Mouse (Mus musculus) heart, adult 2 months (tissue): ENCODE results near the gene Kdm2b. TPM values are rescaled to one million over a fixed set of nuclear protein-coding genes. Genes with fewer than 3 reads are reported as not detected.

Source experiments
- DNase-seq, 2 experiments: peaks; one replicate each; pipeline ENCODE4 v3.0.0; 2021
- H3K27ac ChIP-seq: fragments of 200-600 bp; 2 replicates; pipeline ENCODE4 v1.8.1; 2022
- H3K27me3 ChIP-seq: fragments of 200-500 bp; 2 replicates; pipeline ENCODE4 v1.6.1; 2012; ENCODE audit warnings: mild to moderate bottlenecking, low read length, inconsistent platforms, mixed read lengths; ENCODE audit not compliant: control insufficient read depth, insufficient read depth
- H3K36me3 ChIP-seq: fragments of 200-500 bp; 2 replicates; pipeline ENCODE4 v1.6.1; 2012; ENCODE audit warnings: low read length, inconsistent platforms; ENCODE audit not compliant: control insufficient read depth, insufficient read depth
- H3K4me1 ChIP-seq: fragments of 200-500 bp; 2 replicates; pipeline ENCODE4 v1.6.1; 2011; ENCODE audit warnings: low read length; ENCODE audit not compliant: control insufficient read depth, insufficient read depth
- H3K4me3 ChIP-seq: fragments of 200-600 bp; 2 replicates; pipeline ENCODE4 v1.8.1; 2022
- H3K79me2 ChIP-seq: fragments of 200-500 bp; replicated peaks from 2 replicates; pipeline ENCODE4 v1.6.1; 2012; ENCODE audit warnings: mild to moderate bottlenecking, inconsistent platforms, low read length, moderate library complexity, mixed read lengths; ENCODE audit not compliant: control insufficient read depth, insufficient read depth
- H3K9ac ChIP-seq: fragments of 200-500 bp; 2 replicates; pipeline ENCODE4 v1.6.1; 2012; ENCODE audit warnings: low read depth, mild to moderate bottlenecking, control low read depth, inconsistent platforms, low read length, mixed read lengths
- CTCF ChIP-seq: fragments of 200-600 bp; IDR thresholded peaks from 2 replicates; pipeline ENCODE4 v1.8.1; 2022; ENCODE audit warnings: antibody characterized with exemption, mild to moderate bottlenecking, moderate library complexity
- EP300 ChIP-seq: fragments of 200-500 bp; IDR thresholded peaks from 2 replicates; pipeline ENCODE4 v1.6.1; 2011; ENCODE audit warnings: low read depth, low read length, control low read depth; ENCODE audit not compliant: insufficient read depth
- POLR2A ChIP-seq: fragments of 200-500 bp; IDR thresholded peaks from 2 replicates; pipeline ENCODE4 v1.6.1; 2011; ENCODE audit warnings: mild to moderate bottlenecking, low read depth, low read length, control low read depth; ENCODE audit not compliant: insufficient read depth
- WGBS: fragments of 180-500 bp; shearing (Covaris S2); methylation state at CpG from one replicate; pipeline ENCODE4 v1.1.7; 2018; 5-methylcytosine and 5-hydroxymethylcytosine counted together
- intact Hi-C: fragments of 180-260 bp; cut with DNase I; formaldehyde crosslinking; loops from one replicate; pipeline ENCODE4 v1.15.1; 2025
- polyA plus RNA-seq: library from polyadenylated mRNA; depleted of rRNA; stranded (reverse); fragments of >200 nt; gene quantifications from 2 replicates; pipeline ENCODE4 v1.2.3, GENCODE M21; 2012
- total RNA-seq, 2 experiments: library from RNA; stranded (reverse); gene quantifications; 2 replicates each; pipeline ENCODE4 v1.2.3; 2021

Kdm2b gene
- total and polyA plus RNA-seq, 3 experiments: 8.2 to 14.6 (median 12.5) TPM

DNA sequence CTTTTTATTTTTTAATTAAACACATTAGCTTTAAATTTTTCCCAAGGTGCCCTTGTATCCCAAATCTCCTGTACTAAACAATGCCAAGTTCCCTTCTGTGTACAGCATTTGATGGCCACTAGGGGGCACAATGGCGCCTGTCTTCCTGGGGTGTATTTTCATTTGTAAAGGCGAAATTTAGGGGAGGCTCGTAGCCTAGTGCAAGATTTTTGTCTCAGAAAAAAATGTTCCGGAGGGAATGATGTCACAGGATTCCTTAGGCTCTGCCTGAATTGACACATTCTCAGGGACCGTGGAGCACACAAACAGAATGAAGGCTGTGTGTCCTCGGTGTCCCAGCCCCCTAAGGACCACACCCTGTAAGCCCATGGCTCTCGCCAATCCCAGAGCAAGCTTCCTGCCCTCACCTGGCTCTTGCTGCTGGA, 64.1 kb downstream of the Kdm2b start:
- Histone ChIP-seq H3K79me2 (no peaks in the 10 kb centered on the region), H3K36me3 (0 out of 2 replicates have a peak, but pooled peaks cover 2% of the 10 kb centered on the region), H3K4me3 (no peak overlapping the region), H3K27me3 (no peaks in the 10 kb centered on the region), H3K27ac (peak overlapping the region; percentile 11; the same call in 1 of the 2 replicates), H3K9ac (no peak overlapping the region), H3K4me1 (peaks cover 5% of the 10 kb centered on the region)
- 9% methylated on average over 7 of the region's 7 CpGs for WGBS
- peak; percentile 97 for TF ChIP-seq CTCF
- TF ChIP-seq EP300: 0 out of 2 replicates have a peak, but pooled peaks have one; percentile 38
- no peak for TF ChIP-seq POLR2A
- DNase-seq: peak; percentile 70 to 74
- intact Hi-C loops: loop anchor here (5.0 kb wide), 1 partner anchor 122 kb away; the partner anchor contains the start of gene Morn3

DNA sequence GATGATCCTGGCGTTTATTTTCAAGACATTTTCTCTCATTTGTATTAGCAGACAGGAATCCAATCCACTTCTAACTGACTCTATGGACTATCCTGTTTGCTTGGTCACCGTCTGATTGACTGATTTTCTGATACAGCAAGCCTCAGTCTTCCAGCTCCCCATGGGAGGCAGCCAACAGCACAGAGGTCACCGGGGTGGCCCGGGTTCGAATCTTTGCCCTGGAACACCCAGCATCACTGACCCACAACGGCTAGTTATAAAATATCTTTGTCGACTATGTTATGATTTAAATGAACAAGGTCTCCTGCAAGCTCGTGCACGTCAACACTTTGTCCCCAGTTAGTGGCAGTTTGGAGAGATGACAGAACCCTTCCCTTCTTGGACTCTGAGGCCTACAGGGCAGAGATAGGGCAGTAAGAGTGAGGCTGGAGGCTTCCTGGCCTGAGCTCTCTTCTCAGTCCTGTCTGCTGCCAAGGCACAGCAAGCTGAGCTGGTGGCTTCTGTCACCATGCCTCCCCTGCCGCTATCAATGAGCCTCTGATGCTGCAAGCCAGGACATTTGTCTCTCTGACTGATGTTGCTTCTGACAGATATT, 65.7 kb downstream of the Kdm2b start:
- Histone ChIP-seq H3K36me3 (0 out of 2 replicates have a peak, but pooled peaks cover 2% of the 10 kb centered on the region), H3K79me2 (no peaks in the 10 kb centered on the region), H3K4me3 (no peak overlapping the region), H3K4me1 (peaks cover 5% of the 10 kb centered on the region), H3K9ac (no peak overlapping the region), H3K27me3 (no peaks in the 10 kb centered on the region), H3K27ac (peak overlapping the region; percentile 44)
- intact Hi-C loops: no loop called here
- TF ChIP-seq EP300 (no peak), CTCF (peak; percentile 6; the same call in 1 of the 2 replicates)
- WGBS: 60% methylated on average over 10 of the region's 10 CpGs
- DNase-seq: peak; percentile 39 to 60

DNA sequence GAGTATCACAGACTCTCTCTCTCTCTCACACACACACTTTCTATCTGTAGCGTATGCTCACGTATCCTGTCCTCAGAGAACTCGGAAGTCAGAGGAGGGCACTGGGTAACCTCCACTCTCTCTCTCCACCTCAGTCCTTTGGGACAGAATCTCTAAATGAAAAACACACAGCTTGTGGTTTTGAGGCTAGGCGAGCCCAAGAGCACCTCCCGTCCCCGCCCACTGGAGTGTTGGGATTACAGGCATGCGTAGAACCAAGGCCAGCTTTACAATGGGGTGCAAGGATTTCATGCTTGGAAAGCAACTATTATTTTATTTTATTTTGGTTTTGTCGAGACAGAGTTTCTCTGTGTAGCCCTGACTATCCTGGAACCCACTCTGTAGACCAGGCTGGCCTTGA, 67.7 kb downstream of the Kdm2b start:
- H3K36me3 ChIP-seq: 0 out of 2 replicates have a peak, but pooled peaks cover 2% of the 10 kb centered on the region
- no peak overlapping the region for H3K9ac ChIP-seq
- H3K4me1 ChIP-seq: peaks cover 2% of the 10 kb centered on the region; the same call in 1 of the 2 replicates
- H3K79me2 ChIP-seq: no peaks in the 10 kb centered on the region
- intact Hi-C loops: no loop called here
- H3K27me3 ChIP-seq: no peaks in the 10 kb centered on the region
- DNase-seq: no peak
- H3K4me3 ChIP-seq: no peak overlapping the region
- no peak for TF ChIP-seq CTCF
- WGBS: 94% methylated on average over 8 of the region's 8 CpGs
- H3K27ac ChIP-seq: no peak overlapping the region

DNA sequence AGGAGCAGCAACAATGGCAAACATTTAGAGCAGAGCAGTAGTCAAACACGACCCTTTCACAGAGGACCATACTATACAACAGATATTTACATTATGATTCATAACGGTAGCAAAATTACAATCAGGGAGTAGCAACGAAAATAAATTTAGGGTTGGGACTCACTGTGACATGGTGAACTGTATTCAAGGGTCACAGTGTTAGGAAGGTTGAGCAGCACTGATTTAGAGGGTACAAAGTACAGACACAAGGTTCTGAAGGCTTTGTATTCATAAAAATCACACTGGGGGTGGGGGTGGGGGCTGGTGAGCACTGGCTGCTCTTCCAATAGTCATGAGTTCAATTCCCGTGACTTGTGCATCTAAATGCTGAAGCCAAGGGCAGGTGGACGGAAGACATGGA, 69.1 kb downstream of the Kdm2b start:
- DNase-seq: no peak
- no peak overlapping the region for H3K9ac ChIP-seq
- H3K79me2 ChIP-seq: no peaks in the 10 kb centered on the region
- H3K36me3 ChIP-seq: 0 out of 2 replicates have a peak, but pooled peaks cover 2% of the 10 kb centered on the region
- H3K4me1 ChIP-seq: no peaks in the 10 kb centered on the region
- 85% methylated on average over 5 of the region's 5 CpGs for WGBS
- no peak for TF ChIP-seq POLR2A
- H3K27ac ChIP-seq: no peak overlapping the region
- H3K27me3 ChIP-seq: no peaks in the 10 kb centered on the region
- H3K4me3 ChIP-seq: no peak overlapping the region
- intact Hi-C loops: no loop called here

DNA sequence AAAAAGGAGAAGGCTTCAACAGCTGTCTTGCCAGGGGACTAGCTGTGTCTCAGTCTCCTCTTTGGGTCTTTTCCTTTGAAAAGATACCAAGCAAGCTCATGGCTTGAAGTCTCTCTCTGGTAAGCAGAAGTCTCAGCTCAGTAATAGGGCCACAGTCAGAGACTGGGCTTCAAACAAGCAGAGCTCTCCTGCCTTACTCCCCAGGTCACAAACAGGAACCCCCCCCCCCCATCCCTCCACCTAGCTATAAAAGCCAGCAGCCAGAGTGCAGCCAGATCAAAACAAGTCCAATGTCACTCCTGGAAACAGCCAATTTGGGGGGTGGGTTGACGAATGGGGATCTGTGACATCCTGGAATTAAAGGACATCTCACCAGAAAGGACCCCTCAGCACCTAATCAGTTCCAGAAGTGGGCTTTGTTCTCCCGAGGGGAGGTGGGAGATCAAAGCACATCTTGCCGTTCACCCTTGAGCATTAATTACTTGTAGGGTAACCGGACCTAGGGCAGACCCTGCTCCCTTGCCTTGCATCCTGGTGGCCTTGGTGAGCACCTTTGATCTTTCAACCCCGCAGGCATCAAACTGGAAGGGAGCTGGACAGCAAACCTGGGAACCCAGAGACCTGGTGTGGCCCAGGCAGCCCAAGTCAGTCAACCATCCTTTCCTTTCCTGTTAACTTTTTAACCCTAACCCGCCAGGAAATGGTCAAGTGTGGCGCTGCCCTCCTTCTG, 71.5 kb downstream of the Kdm2b start:
- no peak for DNase-seq
- intact Hi-C loops: no loop called here
- Histone ChIP-seq H3K27ac (no peak overlapping the region), H3K4me3 (no peak overlapping the region), H3K9ac (no peak overlapping the region), H3K27me3 (no peaks in the 10 kb centered on the region), H3K4me1 (no peaks in the 10 kb centered on the region), H3K79me2 (no peaks in the 10 kb centered on the region), H3K36me3 (no peaks in the 10 kb centered on the region)
- TF ChIP-seq EP300 (no peak), POLR2A (no peak), CTCF (no peak)
- WGBS: 72% methylated on average over 7 of the region's 7 CpGs

DNA sequence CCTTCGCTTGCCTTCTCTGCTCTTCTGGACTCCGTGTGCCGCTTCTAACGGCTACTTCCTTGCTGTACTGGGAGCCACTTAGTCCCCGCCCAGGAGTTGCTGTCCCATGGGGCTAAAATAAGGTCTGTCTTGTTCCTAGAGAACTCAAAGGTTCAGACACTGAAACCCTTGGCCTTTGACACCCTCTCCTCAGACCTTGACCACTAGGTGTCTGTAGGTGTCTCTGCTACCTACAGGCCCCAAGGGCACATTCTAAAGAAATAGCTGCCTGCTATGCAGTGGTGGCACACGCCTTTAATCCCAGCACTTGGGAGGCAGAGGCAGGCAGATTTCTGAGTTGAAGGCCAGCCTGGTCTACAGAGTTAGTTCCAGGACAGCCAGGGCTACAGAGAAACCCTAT, 73.5 kb downstream of the Kdm2b start:
- no peak for DNase-seq
- Histone ChIP-seq H3K27ac (no peak overlapping the region), H3K9ac (no peak overlapping the region), H3K4me3 (no peak overlapping the region), H3K27me3 (no peaks in the 10 kb centered on the region), H3K79me2 (no peaks in the 10 kb centered on the region), H3K36me3 (no peaks in the 10 kb centered on the region), H3K4me1 (no peaks in the 10 kb centered on the region)
- intact Hi-C loops: no loop called here
- TF ChIP-seq CTCF (no peak), EP300 (no peak), POLR2A (no peak)
- WGBS: 84% methylated on average over 6 of the region's 6 CpGs
